Mouse (Mus musculus) forebrain, embryonic 14.5 days (tissue): ENCODE measurements at regions not wholly inside any gene's neighbourhood (a gene's known extent, or its start where the extent isn't known, plus 50 kb on each side); places are given as distances from the start of the nearest gene placed in this dataset.
"Not testable (repeated sequence)": the region's sequence is repeated elsewhere in the genome, so short reads cannot be mapped to it uniquely, and the experiment has no call there.

Source experiments
- ATAC-seq: fragments of 200-750 bp; cut with Nextera tagmentation; 2 replicates; pipeline ENCODE4 v1.8.0; 2017; ENCODE audit warnings: mild to moderate bottlenecking, moderate library complexity
- DNase-seq: peaks from one replicate; pipeline ENCODE4 v3.0.0-alpha.2; 2015; ENCODE audit warnings: low spot score
- H3K27ac ChIP-seq: fragments of 300-500 bp; sonication (generic); 2 replicates; pipeline ENCODE4 v1.5.1; 2014; ENCODE audit warnings: low read depth, mild to moderate bottlenecking, control low read depth, low read length, moderate library complexity
- H3K27me3 ChIP-seq: fragments of 300-500 bp; sonication (generic); replicated peaks from 2 replicates; pipeline ENCODE4 v1.6.1; 2014; ENCODE audit warnings: low read length, control low read depth, mixed read lengths; ENCODE audit not compliant: control insufficient read depth, insufficient read depth
- H3K36me3 ChIP-seq: fragments of 300-500 bp; sonication (generic); 2 replicates; pipeline ENCODE4 v1.6.1; 2014; ENCODE audit warnings: low read length, control low read depth; ENCODE audit not compliant: control insufficient read depth, insufficient read depth
- H3K4me1 ChIP-seq: fragments of 300-500 bp; sonication (generic); 2 replicates; pipeline ENCODE4 v1.6.1; 2014; ENCODE audit warnings: antibody characterized with exemption, low read length, control low read depth; ENCODE audit not compliant: control insufficient read depth, insufficient read depth
- H3K4me2 ChIP-seq: fragments of 300-500 bp; sonication (generic); 2 replicates; pipeline ENCODE4 v1.6.1; 2014; ENCODE audit warnings: mild to moderate bottlenecking, control low read depth, low read length
- H3K4me3 ChIP-seq: fragments of 300-500 bp; sonication (generic); 2 replicates; pipeline ENCODE4 v1.5.1; 2014; ENCODE audit warnings: low read depth, low read length, control low read depth
- H3K9ac ChIP-seq: fragments of 300-500 bp; sonication (generic); 2 replicates; pipeline ENCODE4 v1.6.1; 2014; ENCODE audit warnings: mild to moderate bottlenecking, low read length, control low read depth, moderate library complexity
- H3K9me3 ChIP-seq: fragments of 300-500 bp; sonication (generic); replicated peaks from 2 replicates; pipeline ENCODE4 v1.6.1; 2016; ENCODE audit warnings: low read length, control low read depth, mixed read lengths; ENCODE audit not compliant: control insufficient read depth
- WGBS: fragments of 180-500 bp; shearing (Covaris S2); extraction: QIAGEN DNeasy Blood & Tissue Kit; methylation state at CpG from one replicate; pipeline ENCODE4 v1.1.7; 2014; 5-methylcytosine and 5-hydroxymethylcytosine counted together

DNA sequence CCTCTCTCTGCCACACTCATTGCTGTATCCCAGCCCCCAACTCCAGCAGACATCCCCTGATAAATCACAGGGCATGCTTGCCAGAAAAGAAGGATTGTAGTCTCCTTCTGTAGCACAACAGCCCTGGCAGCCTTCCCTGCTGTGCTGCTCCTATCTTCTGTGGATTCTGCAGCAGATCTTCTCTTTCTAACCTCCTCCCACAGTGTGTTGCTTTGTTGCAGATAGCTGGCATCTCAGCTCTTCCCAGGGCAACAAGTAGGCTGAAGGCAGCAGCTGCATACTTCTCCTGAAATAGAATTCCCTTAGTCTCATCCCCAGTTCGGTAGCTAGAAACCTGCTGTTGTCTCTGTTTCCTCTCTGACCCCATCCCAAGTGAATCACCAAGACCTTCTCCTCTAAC, 77.7 kb downstream of the Amer1 start:
- H3K27me3 ChIP-seq = no peaks in the 10 kb centered on the region

DNA sequence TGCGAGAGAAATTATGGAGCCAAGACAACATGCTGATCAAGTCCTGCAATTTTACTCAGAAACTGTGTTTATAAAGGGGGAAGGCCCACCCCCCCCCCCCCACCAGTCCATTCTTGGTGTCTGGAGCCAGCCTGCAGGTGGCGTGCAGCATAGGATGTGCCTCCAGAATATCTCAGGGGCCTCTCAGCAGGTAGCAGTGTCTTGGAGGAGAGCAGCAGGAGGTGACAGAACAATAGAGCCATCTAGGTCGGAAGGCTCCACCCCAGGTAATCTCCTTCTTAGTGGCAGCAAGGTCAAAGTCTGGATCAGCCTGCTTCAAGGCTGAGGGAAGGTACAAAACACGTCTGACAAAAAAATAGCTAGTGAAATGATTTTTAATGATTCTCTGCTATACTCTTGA, 79.3 kb downstream of the Amer1 start:
- H3K4me1 ChIP-seq, DNase-seq, H3K9ac ChIP-seq, H3K4me2 ChIP-seq, H3K9me3 ChIP-seq, ATAC-seq, H3K36me3 ChIP-seq, H3K27me3 ChIP-seq, H3K4me3 ChIP-seq, H3K27ac ChIP-seq: not testable (repeated sequence)
- 29% methylated on average over 4 of the region's 4 CpGs for WGBS

More for the DNA sequence above, 77.7 kb downstream of the Amer1 start:
- H3K36me3 ChIP-seq = no peaks in the 10 kb centered on the region
- no peak overlapping the region for H3K9ac ChIP-seq
- H3K4me3 ChIP-seq = no peak overlapping the region
- H3K9me3 ChIP-seq = no peaks in the 10 kb centered on the region
- H3K4me2 ChIP-seq = no peak overlapping the region
- ATAC-seq (no peak), DNase-seq (no peak)
- no peak overlapping the region for H3K27ac ChIP-seq
- 35% methylated on average over 1 of the region's 1 CpGs for WGBS
- no peaks in the 10 kb centered on the region for H3K4me1 ChIP-seq

DNA sequence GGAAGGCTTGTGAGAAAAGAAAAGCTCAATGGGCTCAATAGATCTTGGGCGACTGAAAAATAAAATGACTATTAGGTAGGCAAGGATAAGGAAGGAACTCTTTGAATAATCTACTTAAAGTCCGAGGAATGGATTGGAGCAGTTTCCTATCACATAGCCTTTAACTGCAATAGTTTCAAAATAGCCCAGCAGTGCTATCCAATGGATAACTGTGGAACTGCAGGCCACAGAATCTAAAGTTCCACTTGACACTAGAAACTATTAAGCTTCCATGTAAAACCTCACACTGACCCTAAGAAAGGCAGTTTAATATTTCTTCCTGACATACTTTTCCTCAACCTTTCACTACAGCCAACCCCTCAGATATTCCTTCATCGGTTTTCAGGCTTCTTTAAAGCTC, 85.6 kb downstream of the Amer1 start:
- Histone ChIP-seq H3K9ac (no peak overlapping the region), H3K4me1 (no peaks in the 10 kb centered on the region), H3K36me3 (no peaks in the 10 kb centered on the region), H3K4me3 (no peak overlapping the region), H3K4me2 (no peak overlapping the region), H3K27ac (no peak overlapping the region), H3K9me3 (no peaks in the 10 kb centered on the region), H3K27me3 (no peaks in the 10 kb centered on the region)
- DNase-seq (peak; percentile 41), ATAC-seq (no peak)
- 24% methylated on average over 3 of the region's 3 CpGs for WGBS
